Mouse (Mus musculus): ENCODE results near the gene Sec16a.

DNA sequence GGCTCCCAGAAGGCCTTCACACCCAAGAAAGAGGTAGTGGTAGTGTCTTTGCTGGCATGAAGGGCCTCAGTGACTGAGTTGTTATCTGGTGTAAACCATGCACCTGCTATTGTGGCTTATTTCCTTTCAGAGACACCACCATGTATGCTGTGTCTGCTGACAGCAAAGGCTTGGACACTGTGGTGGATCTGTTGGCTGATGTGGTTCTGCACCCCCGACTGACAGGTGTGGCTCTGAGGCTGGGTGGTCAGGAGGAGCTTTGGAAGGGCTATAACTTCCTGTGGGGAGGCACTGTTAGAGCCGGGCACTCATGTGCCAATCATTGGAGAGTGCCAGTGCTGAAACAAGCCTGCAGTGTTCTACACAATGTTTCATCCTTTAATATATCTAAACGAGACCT lies 54.1 kb downstream of the Sec16a start:
- TF ChIP-seq POLR2A (IDR thresholded peaks at IDR 0.05; ENCODE audit: borderline replicate concordance, extremely low read depth, low read depth, low read length): no peak
- TF ChIP-seq CTCF (IDR thresholded peaks at IDR 0.05; ENCODE audit: insufficient read depth, low read length): no peak
